In the genomic region with DNA sequence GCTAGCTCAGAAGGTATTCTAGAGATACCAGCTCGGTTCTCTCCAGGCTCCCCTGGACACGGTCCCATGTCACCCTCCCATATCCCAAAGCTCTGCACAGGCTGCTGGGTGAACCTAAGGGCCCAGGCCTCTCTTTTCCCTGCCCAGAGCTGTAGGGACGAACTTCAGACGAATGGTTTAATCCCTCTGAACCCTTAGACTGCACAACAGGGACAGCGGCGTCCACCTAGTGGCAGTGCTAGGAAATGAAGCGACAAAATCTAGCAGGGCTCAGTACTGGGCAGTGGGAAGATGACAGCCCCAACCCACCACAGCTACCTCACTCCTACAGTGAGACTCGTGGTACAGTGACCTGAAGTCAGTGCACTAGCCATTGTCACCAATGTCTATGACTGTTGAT, we compare ENCODE assay signal across 8 mouse cellular contexts. TPM values are rescaled to one million over a fixed set of nuclear protein-coding genes. Genes with fewer than 3 reads are reported as not detected.
DNase-seq lines count a peak whose midpoint lies in the region; ATAC-seq lines count a peak whose summit lies in the region.

No protein-coding gene starts in this region.

- H3K4me3 ChIP-seq in kidney, embryonic 14.5 days (ENCODE audit: low read length), result peak overlapping the region; percentile 62; the same call in 1 of the 2 replicates
- no peak overlapping the region for H3K4me3 ChIP-seq in liver, embryonic 16.5 days (ENCODE audit: low read depth, low read length)
- peak overlapping the region; percentile 55; the same call in 1 of the 2 replicates for H3K4me3 ChIP-seq in stomach, embryonic 16.5 days (replicated peaks; ENCODE audit: low read length)

- WGBS in kidney, embryonic 14.5 days, result 10% methylated on average over 8 of the region's 8 CpGs
- WGBS in liver, embryonic 16.5 days (ENCODE audit: insufficient replicate concordance), result 9% methylated on average over 8 of the region's 8 CpGs
- 13% methylated on average over 8 of the region's 8 CpGs for WGBS in stomach, embryonic 16.5 days

- H3K27me3 ChIP-seq in kidney, embryonic 14.5 days (ENCODE audit: control insufficient read depth, insufficient read depth, low read length), result no peaks in the 10 kb centered on the region
- peaks cover 6% of the 10 kb centered on the region; the same call in 1 of the 2 replicates for H3K27me3 ChIP-seq in liver, embryonic 16.5 days (ENCODE audit: control insufficient read depth, insufficient read depth, low read depth, low read length)
- H3K27me3 ChIP-seq in stomach, embryonic 16.5 days (ENCODE audit: control insufficient read depth, insufficient read depth, low read length), result no peaks in the 10 kb centered on the region

- ATAC-seq in kidney, embryonic 14.5 days (ENCODE audit: low FRiP score, low TSS enrichment), result peak; percentile 48; the same call in 1 of the 2 replicates
- peak; percentile 22; the same call in 1 of the 2 replicates for ATAC-seq in liver, embryonic 16.5 days (ENCODE audit: low read depth)
- no peak for ATAC-seq in stomach, embryonic 16.5 days (ENCODE audit: insufficient read depth, low FRiP score)

- DNase-seq in 3134 (ENCODE audit: extremely low read depth, insufficient read length, low spot score) (peak; percentile 46), ES-CJ7 (ENCODE audit: low read depth, low spot score) (peak; percentile 51)
- DNase-seq in embryo, embryonic 10 days (ENCODE audit: low spot score), result peak; percentile 88
- peak; percentile 65 for DNase-seq in heart, adult 8-10 months (ENCODE audit: low spot score)
- DNase-seq in natural killer cell, adult 2 months (ENCODE audit: low spot score in 2 of 2), result peak; percentile 72 to 75

- no peak overlapping the region for H3K9ac ChIP-seq in kidney, embryonic 14.5 days (ENCODE audit: low read depth, low read length)
- no peak overlapping the region for H3K9ac ChIP-seq in liver, embryonic 16.5 days (ENCODE audit: low read depth, low read length)
- peak overlapping the region; percentile 52 for H3K9ac ChIP-seq in stomach, embryonic 16.5 days (ENCODE audit: low read length)

- H3K4me1 ChIP-seq in kidney, embryonic 14.5 days (ENCODE audit: control insufficient read depth, insufficient read depth, low read length), result peaks cover 36% of the 10 kb centered on the region
- H3K4me1 ChIP-seq in liver, embryonic 16.5 days (ENCODE audit: control insufficient read depth, low read depth, low read length), result peaks cover 41% of the 10 kb centered on the region
- peaks cover 31% of the 10 kb centered on the region for H3K4me1 ChIP-seq in stomach, embryonic 16.5 days (ENCODE audit: control insufficient read depth, insufficient read depth, low read length)

- H3K36me3 ChIP-seq in kidney, embryonic 14.5 days (ENCODE audit: control insufficient read depth, insufficient read depth, low read length), result no peaks in the 10 kb centered on the region
- no peaks in the 10 kb centered on the region for H3K36me3 ChIP-seq in liver, embryonic 16.5 days (ENCODE audit: control insufficient read depth, insufficient read depth)
- H3K36me3 ChIP-seq in stomach, embryonic 16.5 days (ENCODE audit: control insufficient read depth, insufficient read depth, low read length), result no peaks in the 10 kb centered on the region

- no peak overlapping the region for H3K27ac ChIP-seq in kidney, embryonic 14.5 days (ENCODE audit: low read depth, low read length)
- no peak overlapping the region for H3K27ac ChIP-seq in liver, embryonic 16.5 days (ENCODE audit: low read length)
- H3K27ac ChIP-seq in stomach, embryonic 16.5 days (ENCODE audit: low read length), result peak overlapping the region; percentile 48

- 0 out of 2 replicates have a peak overlapping the region, but pooled peaks have one; percentile 98 for H3K4me2 ChIP-seq in kidney, embryonic 14.5 days (replicated peaks; ENCODE audit: low read depth, low read length)
- H3K4me2 ChIP-seq in liver, embryonic 16.5 days (ENCODE audit: low read depth, low read length), result peak overlapping the region; percentile 83; the same call in 1 of the 2 replicates
- H3K4me2 ChIP-seq in stomach, embryonic 16.5 days (ENCODE audit: low read depth, low read length), result peak overlapping the region; percentile 97; the same call in 1 of the 2 replicates

- no peaks in the 10 kb centered on the region for H3K9me3 ChIP-seq in kidney, embryonic 14.5 days (ENCODE audit: control insufficient read depth, low read length)
- H3K9me3 ChIP-seq in liver, embryonic 16.5 days (replicated peaks; ENCODE audit: control insufficient read depth, low read length), result no peaks in the 10 kb centered on the region
- H3K9me3 ChIP-seq in stomach, embryonic 16.5 days (replicated peaks; ENCODE audit: control insufficient read depth, low read length), result no peaks in the 10 kb centered on the region

RNA-seq across cellular contexts. Expression of gene Akna, which starts 5.5 kb away (rescaled TPM):
- 1 to 10 TPM; 3.1 to 4.4 (median 3.5) TPM for total RNA-seq in heart, adult 8-10 months (2022)
- 4.1 and 7.3 TPM in 2 replicates for polyA plus RNA-seq in kidney, embryonic 14.5 days (2014; fragmentation: Nextera tagmentation; extraction: Ambion mirVana)
- 5.1 and 6.1 TPM in 2 replicates for polyA plus RNA-seq in liver, embryonic 16.5 days (2015; fragmentation: Nextera tagmentation; extraction: Ambion mirVana)
- 6.2 and 7.0 TPM in 2 replicates for polyA plus RNA-seq in stomach, embryonic 16.5 days (2015; fragmentation: Nextera tagmentation; extraction: Ambion mirVana)

RNA-seq across cellular contexts. Expression of gene Orm2, which starts 46.4 kb away (rescaled TPM):
- total RNA-seq in heart, adult 8-10 months (2022), result under 1 TPM in 2 of 4 experiments, not detected in 2; 0.34 to 0.37 TPM
- polyA plus RNA-seq in kidney, embryonic 14.5 days (2014; fragmentation: Nextera tagmentation; extraction: Ambion mirVana), result not detected in 2 replicates
- not detected in 2 replicates for polyA plus RNA-seq in liver, embryonic 16.5 days (2015; fragmentation: Nextera tagmentation; extraction: Ambion mirVana)
- polyA plus RNA-seq in stomach, embryonic 16.5 days (2015; fragmentation: Nextera tagmentation; extraction: Ambion mirVana), result not detected in 2 replicates

RNA-seq across cellular contexts. Expression of gene Orm3, which starts 52.7 kb away (rescaled TPM):
- total RNA-seq in heart, adult 8-10 months (2022), result 1 to 10 TPM in 2 of 4 experiments, under 1 TPM in 2; 0.60 to 4.5 (median 1.7) TPM
- polyA plus RNA-seq in kidney, embryonic 14.5 days (2014; fragmentation: Nextera tagmentation; extraction: Ambion mirVana), result not detected in 2 replicates
- polyA plus RNA-seq in liver, embryonic 16.5 days (2015; fragmentation: Nextera tagmentation; extraction: Ambion mirVana), result not detected in 2 replicates
- not detected in 2 replicates for polyA plus RNA-seq in stomach, embryonic 16.5 days (2015; fragmentation: Nextera tagmentation; extraction: Ambion mirVana)
